Mouse (Mus musculus) embryonic facial prominence, embryonic 13.5 days (tissue): ENCODE results near the gene Lypd5. TPM values are rescaled to one million over a fixed set of nuclear protein-coding genes. Genes with fewer than 3 reads are reported as not detected.

Experiments used
- ATAC-seq: fragments of 200-750 bp; cut with Nextera tagmentation; 2 replicates; pipeline ENCODE4 v1.8.0; 2017; ENCODE audit warnings: low read depth; ENCODE audit not compliant: insufficient number of reproducible peaks, insufficient read depth, low FRiP score, low TSS enrichment
- H3K27ac ChIP-seq: fragments of 300-500 bp; sonication (generic); 2 replicates; pipeline ENCODE4 v1.5.1; 2015; ENCODE audit warnings: moderate library complexity, mild to moderate bottlenecking, inconsistent platforms
- H3K27me3 ChIP-seq: fragments of 300-500 bp; sonication (generic); 2 replicates; pipeline ENCODE4 v1.6.1; 2015; ENCODE audit warnings: mild to moderate bottlenecking, inconsistent platforms
- H3K36me3 ChIP-seq: fragments of 300-500 bp; sonication (generic); 2 replicates; pipeline ENCODE4 v1.6.1; 2015; ENCODE audit warnings: mild to moderate bottlenecking, inconsistent platforms
- H3K4me1 ChIP-seq: fragments of 300-500 bp; sonication (generic); 2 replicates; pipeline ENCODE4 v1.6.1; 2015; ENCODE audit warnings: inconsistent platforms
- H3K4me2 ChIP-seq: fragments of 300-500 bp; sonication (generic); 2 replicates; pipeline ENCODE4 v1.6.1; 2015; ENCODE audit warnings: moderate library complexity, mild to moderate bottlenecking, inconsistent platforms
- H3K4me3 ChIP-seq: fragments of 300-500 bp; sonication (generic); 2 replicates; pipeline ENCODE4 v1.5.1; 2015; ENCODE audit warnings: mild to moderate bottlenecking, inconsistent platforms
- H3K9ac ChIP-seq: fragments of 300-500 bp; sonication (generic); 2 replicates; pipeline ENCODE4 v1.6.1; 2015; ENCODE audit warnings: mild to moderate bottlenecking, inconsistent platforms
- H3K9me3 ChIP-seq: fragments of 300-500 bp; sonication (generic); 2 replicates; pipeline ENCODE4 v1.6.1; 2016; ENCODE audit warnings: inconsistent platforms
- WGBS: fragments of 180-500 bp; shearing (Covaris S2); methylation state at CpG from one replicate; pipeline ENCODE4 v1.1.7; 2015; ENCODE audit warnings: mixed read lengths; 5-methylcytosine and 5-hydroxymethylcytosine counted together
- polyA plus RNA-seq: library from polyadenylated mRNA; unstranded; fragments of >200 nt; fragmentation: Nextera tagmentation; extraction: Ambion mirVana; gene quantifications from 2 replicates; pipeline ENCODE4 v1.2.1, GENCODE M21; 2015

Gene Lypd5
- polyA plus RNA-seq, 1 experiment from 2014 or later, result 0.91 TPM

GRCm38 (mm10) chr7:24363228-24363627 lies 14.2 kb downstream of the Lypd5 start:
- no peak overlapping the region for H3K4me3 ChIP-seq
- no peaks in the 10 kb centered on the region for H3K36me3 ChIP-seq
- peaks cover 3% of the 10 kb centered on the region; the same call in 1 of the 2 replicates for H3K4me1 ChIP-seq
- H3K4me2 ChIP-seq, result no peak overlapping the region
- H3K9me3 ChIP-seq, result no peaks in the 10 kb centered on the region
- no peak overlapping the region for H3K9ac ChIP-seq
- no peak overlapping the region for H3K27ac ChIP-seq
- H3K27me3 ChIP-seq, result no peaks in the 10 kb centered on the region
- WGBS, result 20% methylated on average over 7 of the region's 7 CpGs
- no peak for ATAC-seq

GRCm38 (mm10) chr7:24364827-24365226 lies 15.8 kb downstream of the Lypd5 start:
- peaks cover 6% of the 10 kb centered on the region; the same call in 1 of the 2 replicates for H3K4me1 ChIP-seq
- no peaks in the 10 kb centered on the region for H3K36me3 ChIP-seq
- no peaks in the 10 kb centered on the region for H3K9me3 ChIP-seq
- no peak for ATAC-seq
- H3K4me3 ChIP-seq, result no peak overlapping the region
- no peaks in the 10 kb centered on the region for H3K27me3 ChIP-seq
- H3K27ac ChIP-seq, result no peak overlapping the region
- no peak overlapping the region for H3K9ac ChIP-seq
- 19% methylated on average over 10 of the region's 10 CpGs for WGBS
- H3K4me2 ChIP-seq, result no peak overlapping the region

- no peak overlapping the region for H3K4me2 ChIP-seq
- H3K27me3 ChIP-seq, result no peaks in the 10 kb centered on the region
- no peaks in the 10 kb centered on the region for H3K36me3 ChIP-seq
- no peak overlapping the region for H3K27ac ChIP-seq
- H3K4me1 ChIP-seq, result peaks cover 11% of the 10 kb centered on the region
- ATAC-seq, result no peak
- H3K9ac ChIP-seq, result no peak overlapping the region
- no peaks in the 10 kb centered on the region for H3K9me3 ChIP-seq
- no peak overlapping the region for H3K4me3 ChIP-seq
- 75% methylated on average over 5 of the region's 5 CpGs for WGBS
These were observed 16.4 kb downstream of the Lypd5 start for GRCm38 (mm10) chr7:24365258-24366014.

GRCm38 (mm10) chr7:24366716-24367632 lies 18.0 kb downstream of the Lypd5 start:
- H3K27ac ChIP-seq, result no peak overlapping the region
- no peaks in the 10 kb centered on the region for H3K36me3 ChIP-seq
- no peak overlapping the region for H3K4me2 ChIP-seq
- 72% methylated on average over 15 of the region's 15 CpGs for WGBS
- no peaks in the 10 kb centered on the region for H3K27me3 ChIP-seq
- H3K9me3 ChIP-seq, result no peaks in the 10 kb centered on the region
- H3K4me3 ChIP-seq, result no peak overlapping the region
- H3K9ac ChIP-seq, result no peak overlapping the region
- no peak for ATAC-seq
- H3K4me1 ChIP-seq, result peaks cover 12% of the 10 kb centered on the region

- no peaks in the 10 kb centered on the region for H3K9me3 ChIP-seq
- H3K36me3 ChIP-seq, result no peaks in the 10 kb centered on the region
- H3K4me3 ChIP-seq, result no peak overlapping the region
- H3K4me1 ChIP-seq, result peaks cover 17% of the 10 kb centered on the region
- H3K27ac ChIP-seq, result no peak overlapping the region
- ATAC-seq, result no peak
- no peak overlapping the region for H3K4me2 ChIP-seq
- no peak overlapping the region for H3K9ac ChIP-seq
- 57% methylated on average over 4 of the region's 4 CpGs for WGBS
- no peaks in the 10 kb centered on the region for H3K27me3 ChIP-seq
These were observed 19.2 kb downstream of the Lypd5 start for GRCm38 (mm10) chr7:24368226-24368625.

GRCm38 (mm10) chr7:24368946-24369345 lies 19.9 kb downstream of the Lypd5 start:
- no peak overlapping the region for H3K9ac ChIP-seq
- H3K4me1 ChIP-seq, result peaks cover 22% of the 10 kb centered on the region
- H3K9me3 ChIP-seq, result no peaks in the 10 kb centered on the region
- no peak for ATAC-seq
- H3K4me2 ChIP-seq, result no peak overlapping the region
- H3K27ac ChIP-seq, result no peak overlapping the region
- no peaks in the 10 kb centered on the region for H3K36me3 ChIP-seq
- H3K4me3 ChIP-seq, result no peak overlapping the region
- H3K27me3 ChIP-seq, result no peaks in the 10 kb centered on the region
- 82% methylated on average over 7 of the region's 7 CpGs for WGBS

GRCm38 (mm10) chr7:24369731-24370541 lies 20.9 kb downstream of the Lypd5 start, which contains the start of gene Kcnn4:
Gene Kcnn4 (plus strand): TSS chr7:24370263.
- peak within 1 kb of the TSS; percentile 28; the same call in 1 of the 2 replicates for H3K4me2 ChIP-seq

GRCm38 (mm10) chr7:24371012-24371808 lies 22.2 kb downstream of the Lypd5 start:
- Histone ChIP-seq H3K27me3 (no peaks in the 10 kb centered on the region), H3K4me2 (0 out of 2 replicates have a peak overlapping the region, but pooled peaks have one; percentile 28), H3K36me3 (no peaks in the 10 kb centered on the region), H3K9ac (no peak overlapping the region), H3K4me3 (no peak overlapping the region), H3K27ac (no peak overlapping the region), H3K4me1 (peaks cover 20% of the 10 kb centered on the region), H3K9me3 (no peaks in the 10 kb centered on the region)
- WGBS, result 92% methylated on average over 6 of the region's 7 CpGs
- ATAC-seq, result no peak

More at GRCm38 (mm10) chr7:24369731-24370541, 20.9 kb downstream of the Lypd5 start, which contains the start of gene Kcnn4:
- Histone ChIP-seq H3K4me1 (peaks cover 21% of the 10 kb centered on the region), H3K27ac (no peak within 1 kb of the TSS), H3K9me3 (no peaks in the 10 kb centered on the region), H3K36me3 (no peaks in the 10 kb centered on the region), H3K9ac (peak within 1 kb of the TSS; percentile 32; the same call in 1 of the 2 replicates), H3K4me3 (0 out of 2 replicates have a peak within 1 kb of the TSS, but pooled peaks have one; percentile 7), H3K27me3 (no peaks in the 10 kb centered on the region)
- 37% methylated on average over 23 of the region's 23 CpGs for WGBS
- no peak for ATAC-seq

- Histone ChIP-seq H3K9me3 (no peaks in the 10 kb centered on the region), H3K4me1 (peaks cover 22% of the 10 kb centered on the region), H3K27me3 (peaks cover 4% of the 10 kb centered on the region), H3K36me3 (no peaks in the 10 kb centered on the region), H3K4me3 (no peak overlapping the region), H3K4me2 (no peak overlapping the region), H3K27ac (no peak overlapping the region), H3K9ac (no peak overlapping the region)
- ATAC-seq, result no peak
- 62% methylated on average over 3 of the region's 3 CpGs for WGBS
These were observed 22.8 kb downstream of the Lypd5 start for GRCm38 (mm10) chr7:24371809-24372145.

GRCm38 (mm10) chr7:24372300-24372699 lies 23.3 kb downstream of the Lypd5 start:
- Histone ChIP-seq H3K27ac (no peak overlapping the region), H3K4me1 (peaks cover 27% of the 10 kb centered on the region), H3K27me3 (peaks cover 9% of the 10 kb centered on the region), H3K4me2 (no peak overlapping the region), H3K4me3 (no peak overlapping the region), H3K9me3 (no peaks in the 10 kb centered on the region), H3K9ac (no peak overlapping the region), H3K36me3 (no peaks in the 10 kb centered on the region)
- WGBS, result 76% methylated on average over 10 of the region's 11 CpGs
- ATAC-seq, result no peak
